Mouse (Mus musculus): ENCODE data around the gene Sdk1.
A peak's percentile ranks its signal among the peaks of the same experiment; 100 is the strongest.

Gene Sdk1

GRCm38 (mm10) chr5:141886006-141886405, 644.7 kb downstream of the Sdk1 start:
- DNase-seq (ENCODE audit: low spot score in 2 of 2) = no peak

GRCm38 (mm10) chr5:141889766-141890165, 648.5 kb downstream of the Sdk1 start:
- no peak for DNase-seq (ENCODE audit: low spot score in 2 of 2)

DNA sequence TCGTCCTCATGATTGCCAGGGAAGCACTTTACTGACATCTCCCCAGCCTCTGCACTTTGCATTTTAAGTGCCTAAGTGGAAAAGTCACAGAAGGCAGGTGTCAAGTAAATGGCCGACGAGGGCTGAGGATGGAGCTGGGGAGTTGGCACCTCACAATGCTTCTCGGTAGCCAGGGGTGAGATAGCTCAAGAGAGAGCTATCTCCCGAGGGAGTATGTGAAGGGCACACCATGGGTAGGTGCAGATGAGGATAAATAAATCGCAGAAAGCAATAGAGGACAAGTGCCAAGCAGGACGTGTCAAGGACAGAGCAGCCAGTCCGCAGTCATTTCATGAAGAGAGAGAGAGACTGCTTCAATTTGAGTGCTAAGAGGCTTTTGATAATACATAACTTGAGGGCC, 655.1 kb downstream of the Sdk1 start:
- DNase-seq (ENCODE audit: low spot score in 2 of 2) = no peak

- no peak for DNase-seq (ENCODE audit: low spot score in 2 of 2)
Measured at GRCm38 (mm10) chr5:141897481-141897880, 656.2 kb downstream of the Sdk1 start.

DNA sequence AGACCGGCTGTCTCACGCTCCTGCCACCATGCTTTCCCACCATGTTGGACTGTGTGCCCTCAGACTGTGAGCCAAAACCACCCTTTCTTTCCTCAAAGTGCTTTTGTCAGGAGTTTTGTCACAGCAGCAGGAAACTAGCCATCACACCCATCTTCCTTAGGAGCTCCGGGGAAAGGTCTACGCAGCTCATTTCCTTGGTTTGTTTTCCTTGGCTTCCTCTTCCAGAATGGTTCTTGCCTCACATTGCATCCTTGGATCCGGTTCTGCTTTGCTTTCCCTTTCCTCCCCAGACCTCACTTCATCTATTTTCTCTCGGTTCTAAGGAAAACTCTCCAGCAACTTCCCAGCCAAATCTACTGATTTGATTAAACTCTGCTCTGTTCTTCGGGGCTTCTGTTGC, 658.5 kb downstream of the Sdk1 start:
- DNase-seq (ENCODE audit: low spot score in 2 of 2) = no peak

DNA sequence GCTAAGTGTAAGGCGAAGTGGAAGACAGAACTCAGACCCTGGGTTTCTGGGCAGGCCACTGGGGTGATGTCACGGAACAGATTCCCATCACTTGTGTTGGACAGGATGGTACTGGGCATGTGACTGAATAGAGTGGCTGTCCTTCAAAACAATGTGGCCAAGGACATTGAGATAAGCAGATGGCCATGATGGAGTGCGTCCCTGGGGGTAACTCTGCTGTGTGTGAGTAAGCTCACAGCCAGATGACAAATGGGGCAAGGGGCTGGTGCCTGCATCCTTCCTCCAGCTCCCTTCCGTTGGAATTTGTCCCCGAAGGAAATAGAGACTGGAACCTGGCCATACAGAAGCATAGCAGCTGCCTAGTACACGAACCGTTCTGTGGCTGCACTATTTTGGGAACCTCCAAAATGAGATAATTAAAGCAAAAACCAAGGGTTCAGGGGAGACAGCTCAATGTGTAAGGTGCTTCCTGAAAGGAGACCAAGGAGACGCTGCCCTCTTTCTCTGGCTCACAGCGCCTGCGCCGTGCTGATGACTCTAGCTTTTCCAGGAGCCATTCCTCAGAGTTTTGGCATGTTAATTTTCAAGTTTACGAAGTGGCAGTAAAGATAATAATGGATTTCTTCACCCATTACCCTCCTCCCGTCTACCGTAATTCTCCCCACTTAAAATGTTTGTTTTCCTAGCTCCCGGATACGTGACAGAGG, 661.4 kb downstream of the Sdk1 start:
- DNase-seq (ENCODE audit: low spot score in 2 of 2) = no peak

GRCm38 (mm10) chr5:141910444-141910843, 669.2 kb downstream of the Sdk1 start:
- no peak for DNase-seq (ENCODE audit: low spot score in 2 of 2)

DNA sequence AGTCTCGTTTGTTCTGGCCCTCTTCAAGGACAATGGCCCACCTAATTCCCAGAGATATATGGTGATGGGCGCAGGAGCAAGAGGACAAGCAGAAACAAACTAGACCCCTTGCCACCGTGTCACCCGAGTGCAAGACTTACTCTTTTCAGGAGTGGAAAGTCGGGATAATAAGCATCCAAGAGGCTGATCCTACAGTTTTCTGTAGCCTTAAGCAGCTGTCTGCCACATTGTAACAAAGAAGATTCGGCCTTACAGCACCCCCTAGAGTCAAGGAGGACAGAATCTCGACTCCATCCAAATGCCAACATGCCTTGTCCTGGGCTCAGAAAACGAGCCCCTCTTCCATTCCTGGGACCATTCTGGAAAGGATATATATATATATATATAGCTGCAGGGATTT, 669.6 kb downstream of the Sdk1 start:
- DNase-seq (ENCODE audit: low spot score in 2 of 2) = no peak

DNA sequence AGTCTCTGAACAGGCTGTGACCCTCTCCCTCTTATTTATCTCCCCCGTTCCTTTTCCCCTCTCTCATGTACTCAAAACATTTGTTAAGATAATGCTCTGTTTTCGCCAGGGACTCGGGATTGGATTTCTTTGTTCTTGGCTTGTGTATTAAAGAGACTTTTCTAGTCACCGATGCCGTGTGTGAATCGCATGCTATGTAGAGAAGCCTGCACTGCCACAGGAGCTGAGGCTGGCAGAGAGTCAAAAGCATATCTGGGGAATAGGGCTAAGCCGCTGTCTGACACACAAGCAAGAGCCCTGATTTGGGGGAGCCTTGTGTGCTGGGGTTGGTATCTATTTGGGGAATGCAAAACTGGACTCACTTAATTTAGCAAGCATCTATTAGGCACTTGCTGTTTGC, 671.6 kb downstream of the Sdk1 start:
- no peak for DNase-seq (ENCODE audit: low spot score in 2 of 2)

DNA sequence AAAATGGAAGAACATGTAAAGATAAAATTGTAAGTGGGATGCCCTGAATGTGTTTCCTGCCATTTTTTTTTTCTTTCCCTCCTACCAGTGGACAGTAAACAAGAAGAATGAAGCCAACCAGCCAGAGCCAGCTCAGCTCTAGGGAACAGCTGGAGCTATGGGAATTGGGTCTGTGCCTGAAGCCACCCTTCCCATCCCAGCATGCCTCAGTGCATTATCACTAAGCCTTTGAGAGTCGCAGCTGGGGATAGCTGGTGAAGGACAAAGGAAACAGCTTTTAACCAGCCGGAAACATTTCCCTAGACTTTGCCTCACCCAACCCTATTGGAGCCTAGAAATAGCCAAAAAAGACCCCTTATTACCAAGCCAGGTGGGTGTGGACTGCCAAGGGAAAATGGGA, 675.7 kb downstream of the Sdk1 start:
- no peak for DNase-seq (ENCODE audit: low spot score in 2 of 2)

DNA sequence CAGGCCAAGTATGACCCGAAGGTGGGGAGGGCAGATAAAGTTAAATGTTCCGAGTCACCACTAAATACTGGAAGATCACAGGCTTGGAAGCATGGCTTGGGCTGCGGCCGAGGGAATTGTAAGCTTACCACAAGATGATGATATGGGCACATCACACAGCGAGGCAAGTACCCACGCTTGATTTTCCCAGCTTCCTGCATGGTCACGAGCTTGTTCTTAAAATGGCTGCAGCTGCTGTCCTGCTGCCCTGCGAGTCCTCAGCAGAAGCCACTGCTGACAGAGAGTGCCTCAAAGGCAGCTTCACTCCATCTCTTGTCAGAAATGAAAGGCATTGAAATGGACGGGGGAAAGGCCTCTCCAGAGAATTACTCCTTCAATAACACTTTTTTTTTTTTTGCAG, 697.7 kb downstream of the Sdk1 start:
- DNase-seq (ENCODE audit: low spot score in 2 of 2) = no peak

- no peak for DNase-seq (ENCODE audit: low spot score in 2 of 2)
Measured at GRCm38 (mm10) chr5:141940636-141941035, 699.3 kb downstream of the Sdk1 start.

- DNase-seq (ENCODE audit: low spot score in 2 of 2) = no peak
Measured at GRCm38 (mm10) chr5:141950791-141951190, 709.5 kb downstream of the Sdk1 start.

DNA sequence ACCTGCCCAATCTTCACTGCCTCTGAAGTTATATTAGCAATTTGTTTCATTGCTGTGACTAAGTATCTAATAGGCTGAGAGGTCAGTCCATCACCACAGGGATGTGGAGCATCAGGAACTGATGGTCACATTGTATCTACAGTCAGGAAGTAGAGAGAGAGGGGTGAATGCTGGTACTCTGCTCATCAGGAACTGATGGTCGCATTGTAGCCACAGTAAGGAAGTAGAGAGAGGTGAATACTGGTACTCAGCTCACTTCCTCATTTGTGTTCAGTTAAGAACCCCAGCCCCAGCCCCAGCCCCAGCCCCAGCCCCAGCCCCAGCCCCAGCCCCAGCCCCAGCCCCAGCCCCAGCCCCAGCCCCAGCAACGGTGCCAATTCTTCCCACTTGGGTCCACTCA, 711.0 kb downstream of the Sdk1 start:
- no peak for DNase-seq (ENCODE audit: low spot score in 2 of 2)

DNA sequence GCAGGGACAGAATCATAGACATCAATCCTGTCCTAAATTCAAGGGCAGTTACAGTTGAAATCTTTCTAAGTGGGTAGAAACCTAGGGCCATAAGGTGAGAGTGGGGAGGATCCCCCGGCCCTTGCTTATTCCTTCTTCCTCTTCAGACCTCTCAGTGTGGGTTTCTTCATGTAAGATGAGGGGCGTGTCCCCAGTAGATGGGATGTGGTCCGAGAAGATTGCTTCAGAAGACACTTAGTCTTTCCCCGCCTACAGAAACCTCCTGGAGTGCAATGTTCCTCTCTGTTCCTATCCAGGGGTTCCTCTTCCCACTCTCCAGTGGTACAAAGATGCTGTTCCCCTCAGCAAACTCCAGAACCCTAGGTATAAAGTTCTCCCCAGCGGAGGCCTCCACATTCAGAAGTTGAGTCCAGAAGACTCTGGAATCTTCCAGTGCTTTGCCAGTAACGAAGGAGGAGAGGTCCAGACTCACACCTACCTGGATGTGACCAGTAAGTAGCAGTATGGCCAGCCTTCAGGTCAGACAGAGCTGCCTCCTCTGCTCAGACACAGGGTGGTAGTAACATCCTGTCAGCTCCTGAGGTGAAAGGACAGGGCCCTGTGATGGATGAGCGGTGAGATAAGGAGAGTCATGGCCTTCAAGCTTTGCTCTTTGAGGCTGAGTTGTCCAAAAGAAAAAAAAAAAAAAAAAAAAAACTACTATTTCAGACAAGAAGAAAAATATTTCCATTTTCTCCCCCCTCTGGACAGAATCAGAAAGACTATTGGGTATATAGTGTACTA, 711.6 kb downstream of the Sdk1 start:
- no peak for DNase-seq (ENCODE audit: low spot score in 2 of 2)

DNA sequence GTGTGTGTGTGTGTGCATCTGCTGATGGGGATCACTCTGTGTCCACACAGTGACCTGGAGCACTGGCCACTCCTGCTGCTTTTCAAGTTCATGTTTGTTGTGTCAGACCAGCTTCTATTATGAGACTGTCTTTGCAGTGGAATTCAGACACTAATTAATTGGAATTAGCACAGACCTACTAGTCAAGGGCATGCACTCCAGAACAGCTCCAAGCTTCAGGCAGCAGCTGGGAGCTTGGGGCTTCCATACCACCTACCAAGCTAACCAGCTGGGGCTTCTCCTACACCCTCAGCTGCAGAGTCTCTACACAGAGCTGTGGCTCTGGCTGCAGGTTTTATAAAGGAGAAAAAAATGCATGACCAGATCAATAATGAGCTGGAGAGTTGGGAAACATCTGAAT, 729.8 kb downstream of the Sdk1 start:
- no peak for DNase-seq (ENCODE audit: low spot score in 2 of 2)

- DNase-seq (ENCODE audit: low spot score in 2 of 2) = no peak
Measured at GRCm38 (mm10) chr5:141979511-141979910, 738.2 kb downstream of the Sdk1 start.

GRCm38 (mm10) chr5:141980746-141981145, 739.5 kb downstream of the Sdk1 start:
- DNase-seq (ENCODE audit: low spot score in 2 of 2) = no peak

GRCm38 (mm10) chr5:141984322-141984721, 743.0 kb downstream of the Sdk1 start:
- DNase-seq (ENCODE audit: low spot score in 2 of 2) = no peak

GRCm38 (mm10) chr5:141985003-141985402, 743.7 kb downstream of the Sdk1 start:
- peak in 1 of 2 experiments; percentile 41 for DNase-seq (ENCODE audit: low spot score in 2 of 2)

DNA sequence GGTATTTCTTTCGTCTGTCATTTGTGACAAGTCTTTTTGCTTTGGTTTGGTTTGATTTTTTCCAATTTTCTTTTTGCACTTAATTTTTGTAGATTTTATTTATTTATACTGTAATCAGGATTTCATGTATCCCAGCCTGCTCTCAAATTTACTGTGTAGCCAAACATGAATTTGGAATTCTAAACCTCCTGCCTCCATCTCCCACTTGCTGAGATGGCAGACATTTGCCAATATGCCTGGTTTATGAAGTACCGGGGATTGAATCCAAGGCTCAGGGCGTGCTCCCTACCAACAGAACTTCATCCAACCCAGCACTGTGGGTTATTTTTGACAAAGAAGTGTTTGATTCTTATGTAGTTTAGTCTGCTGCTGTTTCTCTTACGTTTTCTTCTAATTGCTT, 744.3 kb downstream of the Sdk1 start:
- no peak for DNase-seq (ENCODE audit: low spot score in 2 of 2)

DNA sequence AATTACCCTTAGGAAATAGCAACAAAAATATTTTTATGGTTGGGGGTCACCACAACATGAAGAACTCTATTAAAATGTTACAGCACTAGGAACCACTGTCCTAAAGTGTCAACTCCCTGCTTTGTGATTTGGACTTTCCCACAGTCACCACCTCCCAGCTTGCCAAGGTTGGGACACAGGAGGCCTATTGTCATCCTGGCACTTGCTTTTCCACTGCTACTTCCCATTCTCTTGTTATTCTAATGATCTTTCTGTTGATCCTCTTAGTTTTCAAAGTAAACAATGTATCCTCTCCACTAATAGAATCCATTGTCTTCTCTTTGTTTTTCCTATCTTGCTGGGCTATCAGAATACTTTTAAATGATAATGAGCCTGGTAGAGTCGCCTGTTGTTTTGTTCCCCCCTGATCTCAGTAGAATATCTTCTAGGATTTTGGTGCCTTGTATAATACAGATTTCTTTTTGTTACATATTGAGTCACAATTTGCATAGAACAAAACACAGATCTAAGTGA, 746.1 kb downstream of the Sdk1 start:
- DNase-seq (ENCODE audit: low spot score in 2 of 2) = no peak

GRCm38 (mm10) chr5:141988685-141989084, 747.4 kb downstream of the Sdk1 start:
- DNase-seq (ENCODE audit: low spot score in 2 of 2) = peak in 1 of 2 experiments; percentile 32
